Mouse (Mus musculus) kidney, embryonic 14.5 days (tissue): ENCODE results near the gene Inpp5a. TPM values are rescaled to one million over a fixed set of nuclear protein-coding genes. Genes with fewer than 3 reads are reported as not detected.
A peak's percentile ranks its signal among the peaks of the same experiment; 100 is the strongest.

Experiments used
- ATAC-seq: fragments of 200-750 bp; cut with Nextera tagmentation; 2 replicates; pipeline ENCODE4 v1.8.0; 2017; ENCODE audit warnings: moderate number of reproducible peaks, mild to moderate bottlenecking, moderate TSS enrichment, moderate library complexity; ENCODE audit not compliant: low FRiP score, low TSS enrichment
- H3K27ac ChIP-seq: fragments of 300-500 bp; sonication (generic); 2 replicates; pipeline ENCODE4 v1.5.1; 2014; ENCODE audit warnings: low read depth, mild to moderate bottlenecking, low read length, moderate library complexity, mixed read lengths
- H3K27me3 ChIP-seq: fragments of 300-500 bp; sonication (generic); 2 replicates; pipeline ENCODE4 v1.6.1; 2014; ENCODE audit warnings: mild to moderate bottlenecking, low read length; ENCODE audit not compliant: control insufficient read depth, insufficient read depth
- H3K36me3 ChIP-seq: fragments of 300-500 bp; sonication (generic); 2 replicates; pipeline ENCODE4 v1.6.1; 2014; ENCODE audit warnings: low read length, mixed read lengths; ENCODE audit not compliant: control insufficient read depth, insufficient read depth
- H3K4me1 ChIP-seq: fragments of 300-500 bp; sonication (generic); 2 replicates; pipeline ENCODE4 v1.6.1; 2014; ENCODE audit warnings: low read length, mixed read lengths; ENCODE audit not compliant: control insufficient read depth, insufficient read depth
- H3K4me2 ChIP-seq: fragments of 300-500 bp; sonication (generic); replicated peaks from 2 replicates; pipeline ENCODE4 v1.6.1; 2014; ENCODE audit warnings: low read depth, mild to moderate bottlenecking, low read length
- H3K4me3 ChIP-seq: fragments of 300-500 bp; sonication (generic); 2 replicates; pipeline ENCODE4 v1.5.1; 2014; ENCODE audit warnings: mild to moderate bottlenecking, low read length
- H3K9ac ChIP-seq: fragments of 300-500 bp; sonication (generic); 2 replicates; pipeline ENCODE4 v1.6.1; 2014; ENCODE audit warnings: low read depth, mild to moderate bottlenecking, low read length, moderate library complexity
- H3K9me3 ChIP-seq: fragments of 300-500 bp; sonication (generic); 2 replicates; pipeline ENCODE4 v1.6.1; 2016; ENCODE audit warnings: low read length; ENCODE audit not compliant: control insufficient read depth
- WGBS: fragments of 180-500 bp; shearing (Covaris S2); extraction: QIAGEN DNeasy Blood & Tissue Kit; methylation state at CpG from one replicate; pipeline ENCODE4 v1.1.7; 2014; 5-methylcytosine and 5-hydroxymethylcytosine counted together
- polyA plus RNA-seq: library from polyadenylated mRNA; unstranded; fragments of >200 nt; fragmentation: Nextera tagmentation; extraction: Ambion mirVana; gene quantifications from 2 replicates; pipeline ENCODE4 v1.2.1, GENCODE M21; 2014

Inpp5a gene
- polyA plus RNA-seq, 1 experiment from 2014 or later = 26.1 TPM

DNA sequence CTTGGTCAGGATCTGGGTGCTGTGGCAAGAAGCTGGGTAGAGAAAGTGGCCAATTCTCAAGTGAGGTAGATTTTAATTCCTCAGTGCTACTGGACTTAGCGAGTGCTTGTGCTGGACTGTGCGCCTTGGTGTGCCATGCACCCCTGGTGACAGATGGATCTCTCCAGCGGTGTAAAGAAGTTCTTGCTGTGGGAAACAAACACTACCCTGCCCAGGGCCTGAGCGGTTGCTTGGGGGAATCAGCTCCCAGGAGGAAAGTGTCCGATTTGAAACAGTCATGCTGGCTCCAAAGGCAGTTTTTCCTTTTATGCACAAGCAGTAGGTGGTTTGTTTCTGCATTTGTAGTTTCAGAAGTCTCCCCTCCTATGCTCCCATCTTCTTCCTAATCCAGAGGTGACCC is 2.8 kb downstream of the Inpp5a start:
- Histone ChIP-seq H3K4me3 (no peak overlapping the region), H3K4me2 (no peak overlapping the region), H3K27me3 (no peaks in the 10 kb centered on the region), H3K36me3 (no peaks in the 10 kb centered on the region), H3K9me3 (no peaks in the 10 kb centered on the region), H3K27ac (no peak overlapping the region), H3K9ac (no peak overlapping the region), H3K4me1 (peaks cover 27% of the 10 kb centered on the region)
- ATAC-seq = no peak
- WGBS = 79% methylated on average over 5 of the region's 5 CpGs

DNA sequence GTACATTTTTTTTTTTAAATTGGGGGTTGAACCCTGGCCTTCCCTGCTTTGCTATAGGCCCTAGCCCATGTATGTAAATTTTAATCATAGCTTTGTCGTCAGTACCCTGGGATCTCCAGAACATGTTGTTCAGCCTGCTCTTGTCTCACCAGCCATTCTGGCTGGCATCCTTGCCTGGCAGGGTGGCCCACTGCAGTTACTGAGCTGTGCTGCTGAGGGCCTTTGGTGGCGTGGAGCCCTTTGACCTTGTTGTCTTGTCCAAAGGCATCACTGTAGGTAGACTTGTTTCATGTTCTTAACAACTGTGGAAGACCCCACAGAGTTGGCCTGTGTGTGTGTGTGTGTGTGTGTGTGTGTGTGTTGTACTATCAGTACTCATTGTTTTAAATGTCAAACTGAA is 3.2 kb downstream of the Inpp5a start:
- no peak overlapping the region for H3K4me2 ChIP-seq
- peaks cover 27% of the 10 kb centered on the region for H3K4me1 ChIP-seq
- 90% methylated on average over 2 of the region's 2 CpGs for WGBS
- H3K36me3 ChIP-seq = no peaks in the 10 kb centered on the region
- H3K27me3 ChIP-seq = no peaks in the 10 kb centered on the region
- no peak for ATAC-seq
- no peak overlapping the region for H3K27ac ChIP-seq
- no peaks in the 10 kb centered on the region for H3K9me3 ChIP-seq
- H3K9ac ChIP-seq = no peak overlapping the region
- no peak overlapping the region for H3K4me3 ChIP-seq

DNA sequence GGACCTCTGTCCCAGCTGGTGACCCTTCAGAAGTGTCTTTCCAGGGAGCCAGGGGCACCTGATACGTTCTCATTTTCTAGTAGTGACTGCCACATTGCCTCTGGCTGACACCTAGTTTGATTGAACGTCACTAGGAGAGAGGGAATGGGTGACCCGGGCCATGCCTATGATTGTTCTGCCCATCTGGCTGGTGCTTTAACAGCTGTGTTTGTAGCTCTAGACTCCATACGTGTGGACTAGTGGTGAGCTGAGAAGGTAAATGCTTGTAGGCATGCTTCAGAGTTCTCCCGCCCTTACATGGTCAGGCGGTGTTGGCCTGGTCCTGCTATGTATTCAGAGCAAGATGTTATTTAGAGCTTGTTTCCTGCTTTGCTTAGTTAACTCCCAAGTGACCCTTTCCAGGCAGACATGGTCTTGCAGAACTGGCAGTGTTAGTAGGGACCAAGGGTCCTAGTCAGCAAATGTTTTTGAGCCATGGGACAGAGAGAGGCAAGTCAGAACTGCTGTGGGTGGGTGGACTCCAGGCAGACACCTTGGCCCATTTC is 3.9 kb downstream of the Inpp5a start:
- Histone ChIP-seq H3K9ac (no peak overlapping the region), H3K27me3 (no peaks in the 10 kb centered on the region), H3K4me3 (no peak overlapping the region), H3K9me3 (no peaks in the 10 kb centered on the region), H3K36me3 (no peaks in the 10 kb centered on the region), H3K4me2 (no peak overlapping the region), H3K4me1 (peaks cover 25% of the 10 kb centered on the region), H3K27ac (no peak overlapping the region; the same call in 1 of the 2 replicates)
- 47% methylated on average over 6 of the region's 6 CpGs for WGBS
- ATAC-seq = no peak

DNA sequence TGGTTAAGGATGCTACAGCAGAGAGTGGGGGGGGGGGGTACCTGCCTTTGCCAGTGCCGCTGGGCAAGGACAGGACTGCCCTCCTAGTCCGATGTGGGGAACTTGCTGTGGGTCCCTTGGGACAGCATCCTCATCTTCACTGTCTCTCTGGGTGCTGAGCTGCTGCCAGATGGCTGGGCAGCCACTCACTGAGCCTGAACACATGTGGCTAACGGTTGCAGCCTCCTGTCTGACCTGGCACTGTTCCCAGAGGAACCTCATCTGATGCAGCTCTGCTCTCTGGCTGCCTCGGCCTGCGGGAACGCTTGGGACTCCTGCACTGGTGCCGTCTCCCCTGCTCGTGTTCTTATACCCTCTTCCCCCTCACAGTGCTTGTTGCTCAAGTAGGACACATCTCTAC is 8.6 kb downstream of the Inpp5a start:
- 59% methylated on average over 8 of the region's 8 CpGs for WGBS
- Histone ChIP-seq H3K27me3 (no peaks in the 10 kb centered on the region), H3K4me2 (no peak overlapping the region), H3K36me3 (no peaks in the 10 kb centered on the region), H3K9me3 (no peaks in the 10 kb centered on the region), H3K4me1 (peaks cover 16% of the 10 kb centered on the region), H3K4me3 (no peak overlapping the region), H3K27ac (no peak overlapping the region), H3K9ac (no peak overlapping the region)
- ATAC-seq = no peak; the same call in 1 of the 2 replicates

DNA sequence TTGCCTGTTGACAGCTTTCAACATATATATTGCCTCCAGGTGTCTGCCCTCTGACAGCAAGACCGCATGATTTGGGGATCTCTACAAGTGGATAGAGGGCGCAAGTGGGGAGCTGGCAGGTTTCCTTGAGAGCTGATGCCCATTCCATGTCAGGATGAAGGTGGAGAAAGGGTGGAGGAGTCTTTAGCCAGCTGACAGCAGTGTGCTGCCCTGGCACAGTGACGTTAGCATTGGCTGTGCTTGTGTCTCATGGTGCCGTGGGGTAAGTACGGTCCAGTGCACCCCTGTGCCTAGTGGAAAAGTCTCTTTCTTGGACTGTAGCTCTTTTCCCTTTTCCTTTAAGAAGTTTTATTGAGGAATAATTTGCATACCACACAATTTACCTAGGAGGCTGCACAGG is 9.2 kb downstream of the Inpp5a start:
- 83% methylated on average over 5 of the region's 5 CpGs for WGBS
- Histone ChIP-seq H3K27me3 (no peaks in the 10 kb centered on the region), H3K36me3 (no peaks in the 10 kb centered on the region), H3K4me2 (no peak overlapping the region), H3K4me3 (no peak overlapping the region), H3K9ac (no peak overlapping the region), H3K27ac (no peak overlapping the region), H3K4me1 (peaks cover 10% of the 10 kb centered on the region; the same call in 1 of the 2 replicates), H3K9me3 (no peaks in the 10 kb centered on the region)
- ATAC-seq = 0 out of 2 replicates have a peak, but pooled peaks have one; percentile 33

DNA sequence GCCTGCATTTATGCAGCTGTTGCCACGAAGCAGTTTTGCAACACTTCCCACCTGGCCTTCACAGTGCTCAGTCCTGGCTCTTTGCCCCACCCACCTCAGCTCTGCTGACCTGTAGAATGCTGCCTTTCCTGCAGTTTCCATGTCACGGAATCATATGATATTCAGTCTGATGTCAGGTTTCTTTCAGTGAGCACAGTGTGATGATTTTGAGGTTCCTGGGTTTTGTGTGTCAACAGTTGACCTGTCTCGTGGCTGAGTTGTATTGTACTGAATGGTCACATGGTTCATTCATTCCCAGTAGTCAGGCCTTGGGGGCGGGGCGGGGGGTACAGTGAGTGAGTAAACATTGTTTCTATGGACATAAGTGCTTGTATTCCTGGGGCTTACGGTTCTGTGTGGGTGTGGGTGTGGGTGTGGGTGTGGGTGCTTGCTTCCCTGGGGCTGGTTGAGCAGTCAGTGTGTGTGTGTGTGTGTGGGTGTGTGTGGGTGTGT is 9.7 kb downstream of the Inpp5a start:
- Histone ChIP-seq H3K9me3 (no peaks in the 10 kb centered on the region), H3K4me3 (no peak overlapping the region), H3K9ac (no peak overlapping the region), H3K36me3 (no peaks in the 10 kb centered on the region), H3K27me3 (no peaks in the 10 kb centered on the region), H3K4me1 (0 out of 2 replicates have a peak, but pooled peaks cover 9% of the 10 kb centered on the region), H3K27ac (no peak overlapping the region), H3K4me2 (no peak overlapping the region)
- WGBS = 62% methylated on average over 6 of the region's 6 CpGs
- ATAC-seq = peak; percentile 47; the same call in 1 of the 2 replicates

DNA sequence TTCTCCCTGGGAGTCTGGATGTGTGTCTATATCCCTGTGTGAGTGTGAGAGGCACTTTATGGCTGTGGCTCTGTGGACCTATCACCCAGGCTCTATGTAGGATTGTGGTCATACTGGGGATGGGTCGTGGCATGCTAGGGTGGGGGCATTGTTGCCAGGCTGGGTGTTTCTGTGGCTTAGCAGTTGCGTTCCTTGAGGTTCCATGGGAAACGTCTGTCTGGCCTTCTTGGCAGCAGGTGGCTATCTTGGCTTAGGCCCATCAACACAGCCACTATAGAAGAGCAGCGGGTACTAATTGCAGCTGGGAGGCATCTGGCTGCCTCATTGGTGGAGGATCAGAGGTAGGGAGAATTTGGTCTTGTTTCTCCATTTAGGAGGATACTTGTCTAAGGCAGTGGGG is 10.7 kb downstream of the Inpp5a start:
- H3K27me3 ChIP-seq = no peaks in the 10 kb centered on the region
- H3K4me1 ChIP-seq = 0 out of 2 replicates have a peak, but pooled peaks cover 9% of the 10 kb centered on the region
- no peaks in the 10 kb centered on the region for H3K9me3 ChIP-seq
- H3K4me2 ChIP-seq = no peak overlapping the region
- H3K9ac ChIP-seq = no peak overlapping the region
- no peak overlapping the region for H3K27ac ChIP-seq
- H3K4me3 ChIP-seq = no peak overlapping the region
- H3K36me3 ChIP-seq = no peaks in the 10 kb centered on the region
- WGBS = 94% methylated on average over 4 of the region's 4 CpGs
- ATAC-seq = no peak

DNA sequence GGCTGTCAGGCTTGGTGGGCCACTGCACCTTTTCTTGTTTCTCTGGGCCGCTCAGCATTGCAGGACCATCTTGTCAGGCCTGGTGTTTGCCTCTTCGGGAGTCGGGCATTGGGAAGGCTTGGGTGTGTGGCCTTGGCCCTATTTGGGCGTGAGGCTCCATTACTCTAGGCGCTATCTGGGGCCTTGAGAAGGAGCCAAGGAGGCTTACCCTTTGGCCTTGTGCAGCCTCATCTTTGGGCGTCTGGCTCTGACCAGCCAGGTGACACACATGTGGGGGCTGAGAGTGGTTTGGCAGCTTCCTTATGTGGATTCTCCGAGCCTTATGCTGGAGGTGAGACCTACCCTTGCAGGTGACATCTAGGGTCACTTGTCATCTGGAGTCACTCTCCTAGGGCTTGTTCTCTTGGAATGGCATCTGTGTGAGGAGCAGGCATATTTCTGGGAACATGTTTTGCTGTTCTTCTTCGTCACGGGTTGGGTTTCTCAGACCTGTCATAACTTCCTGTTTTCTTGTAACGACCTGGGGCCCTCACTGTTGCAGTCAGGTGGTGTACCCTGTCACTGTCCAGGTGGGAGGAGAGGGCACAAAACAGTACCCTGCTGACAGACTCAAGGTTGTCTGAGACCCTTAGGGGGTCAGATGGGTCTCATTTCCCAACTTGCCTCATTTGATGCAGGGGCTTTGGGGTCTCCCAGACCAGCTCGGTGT is 11.2 kb downstream of the Inpp5a start:
- 71% methylated on average over 11 of the region's 11 CpGs for WGBS
- Histone ChIP-seq H3K4me1 (0 out of 2 replicates have a peak, but pooled peaks cover 9% of the 10 kb centered on the region), H3K27me3 (no peaks in the 10 kb centered on the region), H3K27ac (no peak overlapping the region), H3K36me3 (no peaks in the 10 kb centered on the region), H3K9ac (no peak overlapping the region), H3K9me3 (no peaks in the 10 kb centered on the region), H3K4me3 (no peak overlapping the region), H3K4me2 (no peak overlapping the region)
- ATAC-seq = no peak

DNA sequence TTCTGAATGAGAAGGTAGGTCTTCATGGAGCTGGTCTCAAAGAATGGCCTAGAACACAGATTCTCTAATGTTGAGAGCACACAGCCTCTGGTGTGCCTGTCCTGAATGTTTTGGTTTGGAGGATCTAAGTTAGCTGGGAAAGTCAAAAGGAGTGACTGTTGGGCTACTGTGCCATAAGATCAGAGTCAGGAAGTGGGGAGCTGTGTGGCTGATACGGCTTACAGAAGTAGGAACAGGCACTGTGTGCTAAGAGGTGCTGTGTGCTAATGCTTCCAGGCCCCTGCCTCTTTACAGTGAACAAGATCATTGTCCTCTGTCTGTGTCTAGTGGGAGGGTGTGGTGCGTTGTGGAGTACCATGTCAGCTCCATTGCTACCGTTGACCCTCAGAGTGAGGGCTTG is 12.0 kb downstream of the Inpp5a start:
- Histone ChIP-seq H3K4me3 (no peak overlapping the region), H3K27ac (no peak overlapping the region), H3K9me3 (no peaks in the 10 kb centered on the region), H3K9ac (no peak overlapping the region), H3K4me1 (0 out of 2 replicates have a peak, but pooled peaks cover 9% of the 10 kb centered on the region), H3K27me3 (no peaks in the 10 kb centered on the region), H3K36me3 (no peaks in the 10 kb centered on the region), H3K4me2 (no peak overlapping the region)
- ATAC-seq = no peak
- 90% methylated on average over 3 of the region's 3 CpGs for WGBS
